Mouse (Mus musculus): Measurements from ENCODE around the gene Gpx3.
A peak's percentile ranks its signal among the peaks of the same experiment; 100 is the strongest.
"Not testable (repeated sequence)": the region's sequence is repeated elsewhere in the genome, so short reads cannot be mapped to it uniquely, and the experiment has no call there.

Gpx3 gene

GRCm38 (mm10) chr11:54902333-54903323, at the start of gene Gpx3:
TSS of gene Gpx3 (plus strand) at chr11:54902453.
- peak; percentile 90 for DNase-seq (ENCODE audit: low spot score)

GRCm38 (mm10) chr11:54858880-54859279, 43.4 kb upstream of the Gpx3 start:
- not testable (repeated sequence) for DNase-seq (ENCODE audit: low spot score)

- peak; percentile 76 for DNase-seq (ENCODE audit: low spot score)
These were observed 42.7 kb upstream of the Gpx3 start for GRCm38 (mm10) chr11:54859322-54860165.

GRCm38 (mm10) chr11:54860256-54861038, 41.8 kb upstream of the Gpx3 start, which contains the start of gene Lyrm7:
TSS of gene Lyrm7 (minus strand) at chr11:54860916.
- peak; percentile 98 for DNase-seq (ENCODE audit: low spot score)

GRCm38 (mm10) chr11:54861471-54862420, 40.5 kb upstream of the Gpx3 start:
- DNase-seq (ENCODE audit: low spot score) = no peak

- DNase-seq (ENCODE audit: low spot score) = peak; percentile 71
These were observed 39.4 kb upstream of the Gpx3 start for GRCm38 (mm10) chr11:54862621-54863520.

GRCm38 (mm10) chr11:54865330-54866085, 36.7 kb upstream of the Gpx3 start:
- no peak for DNase-seq (ENCODE audit: low spot score)

- peak; percentile 95 for DNase-seq (ENCODE audit: low spot score)
These were observed 35.9 kb upstream of the Gpx3 start, which contains the start of gene Hint1 for GRCm38 (mm10) chr11:54866119-54867048. TSS of gene Hint1 (plus strand) at chr11:54866383.

- peak; percentile 63 for DNase-seq (ENCODE audit: low spot score)
These were observed 35.2 kb upstream of the Gpx3 start for GRCm38 (mm10) chr11:54867049-54867385.

GRCm38 (mm10) chr11:54867903-54868434, 34.3 kb upstream of the Gpx3 start:
- no peak for DNase-seq (ENCODE audit: low spot score)

GRCm38 (mm10) chr11:54868445-54868844, 33.8 kb upstream of the Gpx3 start:
- no peak for DNase-seq (ENCODE audit: low spot score)

GRCm38 (mm10) chr11:54869318-54869717, 32.9 kb upstream of the Gpx3 start:
- DNase-seq (ENCODE audit: low spot score) = no peak

- no peak for DNase-seq (ENCODE audit: low spot score)
These were observed 30.3 kb upstream of the Gpx3 start for GRCm38 (mm10) chr11:54871831-54872537.

GRCm38 (mm10) chr11:54876031-54876430, 26.2 kb upstream of the Gpx3 start:
- DNase-seq (ENCODE audit: low spot score) = no peak

- DNase-seq (ENCODE audit: low spot score) = no peak
These were observed 23.4 kb upstream of the Gpx3 start for GRCm38 (mm10) chr11:54878893-54879292.

- DNase-seq (ENCODE audit: low spot score) = peak; percentile 87
These were observed 22.8 kb upstream of the Gpx3 start for GRCm38 (mm10) chr11:54879434-54879833.

- DNase-seq (ENCODE audit: low spot score) = no peak
These were observed 22.3 kb upstream of the Gpx3 start for GRCm38 (mm10) chr11:54879922-54880321.

All from embryo, embryonic 10 days (tissue).